Mouse (Mus musculus) embryonic fibroblast, embryonic 13.5 days (primary cell): Measurements from ENCODE around the gene Cog3. TPM values are rescaled to one million over a fixed set of nuclear protein-coding genes. Genes with fewer than 3 reads are reported as not detected.

ENCODE experiments used
- H3K27ac ChIP-seq: 2 replicates; pipeline ENCODE4 v1.5.1; 2012; ENCODE audit warnings: low read length, control low read depth, inconsistent platforms; ENCODE audit not compliant: insufficient read depth
- H3K4me1 ChIP-seq: 2 replicates; pipeline ENCODE4 v1.6.1; 2011; ENCODE audit warnings: low read length; ENCODE audit not compliant: control insufficient read depth, insufficient read depth
- H3K4me3 ChIP-seq: 2 replicates; pipeline ENCODE4 v1.5.1; 2011; ENCODE audit warnings: mild to moderate bottlenecking, control low read depth, low read length; ENCODE audit not compliant: insufficient read depth
- CTCF ChIP-seq: IDR thresholded peaks from 2 replicates; pipeline ENCODE4 v1.5.1; 2011; ENCODE audit warnings: mild to moderate bottlenecking, control low read depth, low read length, moderate library complexity, borderline replicate concordance; ENCODE audit not compliant: insufficient read depth
- POLR2A ChIP-seq: IDR thresholded peaks from 2 replicates; pipeline ENCODE4 v1.6.1; 2011; ENCODE audit warnings: low read depth, mild to moderate bottlenecking, control low read depth, low read length, moderate library complexity
- polyA plus RNA-seq: library from polyadenylated mRNA; stranded (reverse); fragments of >200 nt; gene quantifications from 2 replicates; pipeline ENCODE4 v1.2.4, GENCODE M21; 2011; ENCODE audit warnings: low read depth; ENCODE audit not compliant: missing spikeins, insufficient read length

Cog3 gene
- polyA plus RNA-seq, 1 experiment: 27.2 TPM

- Histone ChIP-seq H3K4me1 (no peaks in the 10 kb centered on the region), H3K4me3 (no peak overlapping the region), H3K27ac (no peak overlapping the region)
- no peak for TF ChIP-seq POLR2A
- TF ChIP-seq CTCF: no peak
These were observed 26.2 kb downstream of the Cog3 start for GRCm38 (mm10) chr14:75728111-75728510.

GRCm38 (mm10) chr14:75727046-75727445 lies 27.3 kb downstream of the Cog3 start:
- TF ChIP-seq CTCF (peak; percentile 12; the same call in 1 of the 2 replicates), POLR2A (no peak)
- Histone ChIP-seq H3K4me1 (no peaks in the 10 kb centered on the region), H3K27ac (no peak overlapping the region)

DNA sequence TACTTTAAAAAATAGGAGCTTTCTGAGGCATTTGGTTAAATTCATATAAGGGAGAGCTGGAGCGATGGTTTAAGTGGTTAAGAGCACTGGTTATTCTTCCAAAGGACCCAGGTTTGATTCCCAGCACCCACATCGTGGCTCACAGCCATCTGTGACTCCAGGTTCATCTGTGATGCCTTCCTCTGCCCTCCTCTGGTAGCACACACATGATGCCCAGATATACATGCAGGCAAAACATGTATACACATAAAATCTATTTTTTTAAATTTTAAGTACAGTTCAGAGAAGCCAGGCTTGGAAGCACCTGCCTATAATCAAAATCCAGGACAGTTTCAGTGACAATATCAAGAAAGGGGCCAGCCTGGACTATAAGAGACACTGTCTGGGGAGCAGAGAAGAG lies 31.5 kb downstream of the Cog3 start:
- Histone ChIP-seq H3K4me1 (no peaks in the 10 kb centered on the region), H3K4me3 (no peak overlapping the region), H3K27ac (no peak overlapping the region)
- TF ChIP-seq CTCF: no peak
- TF ChIP-seq POLR2A: no peak

More at GRCm38 (mm10) chr14:75727046-75727445, 27.3 kb downstream of the Cog3 start:
- no peak overlapping the region for H3K4me3 ChIP-seq

- TF ChIP-seq POLR2A (no peak), CTCF (0 out of 2 replicates have a peak, but pooled peaks have one; percentile 28)
- H3K4me3 ChIP-seq: no peak overlapping the region
- H3K4me1 ChIP-seq: no peaks in the 10 kb centered on the region
- H3K27ac ChIP-seq: no peak overlapping the region
These were observed 32.2 kb downstream of the Cog3 start for GRCm38 (mm10) chr14:75721977-75722563.

- Histone ChIP-seq H3K4me3 (no peak overlapping the region), H3K4me1 (no peaks in the 10 kb centered on the region), H3K27ac (no peak overlapping the region)
- TF ChIP-seq POLR2A: no peak
- TF ChIP-seq CTCF: no peak
These were observed 34.2 kb downstream of the Cog3 start for GRCm38 (mm10) chr14:75720121-75720520.

DNA sequence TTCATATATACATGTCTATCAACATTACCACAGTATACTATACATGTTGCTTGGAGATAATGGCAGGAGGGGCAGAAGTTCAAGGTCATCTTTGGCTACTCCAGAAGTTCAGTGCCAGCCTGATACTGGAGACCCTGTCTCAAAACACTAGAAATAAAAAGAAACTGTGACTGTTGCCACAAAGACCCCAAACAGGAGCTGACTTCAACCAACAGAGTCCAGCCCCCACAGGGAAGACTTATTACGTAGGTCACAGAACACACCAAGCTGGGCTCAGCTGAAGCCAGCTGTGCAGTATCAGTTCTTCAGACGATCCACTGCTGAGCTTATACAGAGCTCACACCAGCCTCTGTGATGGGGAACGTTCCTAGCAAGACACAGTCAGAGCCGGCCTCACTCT lies 37.9 kb downstream of the Cog3 start:
- TF ChIP-seq POLR2A (no peak), CTCF (no peak)
- Histone ChIP-seq H3K27ac (no peak overlapping the region), H3K4me3 (no peak overlapping the region), H3K4me1 (no peaks in the 10 kb centered on the region)

GRCm38 (mm10) chr14:75713661-75714060 lies 40.7 kb downstream of the Cog3 start:
- H3K4me1 ChIP-seq: no peaks in the 10 kb centered on the region
- no peak overlapping the region for H3K27ac ChIP-seq
- H3K4me3 ChIP-seq: no peak overlapping the region
- TF ChIP-seq POLR2A (no peak), CTCF (no peak)

DNA sequence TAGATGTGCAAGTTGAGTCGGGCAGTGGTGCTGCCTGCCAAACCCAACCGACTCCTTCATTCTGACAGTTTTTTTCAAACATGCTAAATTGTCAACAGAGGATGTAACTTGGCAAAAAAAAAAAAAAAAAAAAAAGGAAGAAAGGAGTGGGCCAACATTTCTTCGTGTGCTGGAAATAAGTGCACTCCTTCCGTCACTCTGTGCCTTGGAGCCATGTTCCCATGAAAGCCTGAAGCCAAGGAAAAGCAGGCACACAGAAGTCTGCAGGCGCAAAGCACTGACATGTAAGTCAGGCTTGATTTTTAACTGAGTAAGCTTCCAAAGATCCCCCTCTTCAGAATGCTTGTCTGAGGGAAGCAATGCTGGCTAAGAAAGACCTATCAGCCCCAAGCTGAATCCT lies 41.6 kb downstream of the Cog3 start:
- TF ChIP-seq CTCF (no peak), POLR2A (no peak)
- Histone ChIP-seq H3K4me3 (no peak overlapping the region), H3K27ac (no peak overlapping the region), H3K4me1 (no peaks in the 10 kb centered on the region)

DNA sequence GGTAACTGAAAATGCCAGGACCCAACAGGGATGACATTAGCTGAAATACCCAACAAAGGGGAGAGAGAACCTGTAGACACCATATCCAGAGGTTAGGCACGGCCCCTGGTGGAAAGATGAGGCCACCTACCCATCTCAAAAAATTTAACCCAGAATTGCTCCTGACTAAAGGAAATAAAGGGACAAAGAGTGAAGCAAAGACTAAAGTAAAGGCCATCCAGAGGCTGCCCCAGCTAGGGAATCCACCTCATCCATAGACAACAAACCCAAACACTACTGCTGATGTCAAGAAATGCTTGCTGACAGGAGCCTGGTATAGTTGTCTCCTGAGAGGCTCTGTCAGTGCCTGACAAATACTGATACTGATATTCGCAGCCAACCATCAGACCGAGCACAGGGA lies 42.6 kb downstream of the Cog3 start:
- H3K4me3 ChIP-seq: no peak overlapping the region
- no peaks in the 10 kb centered on the region for H3K4me1 ChIP-seq
- TF ChIP-seq CTCF (no peak), POLR2A (no peak)
- H3K27ac ChIP-seq: no peak overlapping the region

- H3K4me3 ChIP-seq: no peak overlapping the region
- H3K4me1 ChIP-seq: no peaks in the 10 kb centered on the region
- no peak overlapping the region for H3K27ac ChIP-seq
- TF ChIP-seq POLR2A (no peak), CTCF (no peak)
These were observed 45.3 kb downstream of the Cog3 start for GRCm38 (mm10) chr14:75708986-75709385.

GRCm38 (mm10) chr14:75707771-75708170 lies 46.5 kb downstream of the Cog3 start:
- no peak overlapping the region for H3K4me3 ChIP-seq
- TF ChIP-seq CTCF: no peak
- TF ChIP-seq POLR2A: no peak

More at GRCm38 (mm10) chr14:75707771-75708170, 46.5 kb downstream of the Cog3 start:
- no peak overlapping the region for H3K27ac ChIP-seq
- H3K4me1 ChIP-seq: no peaks in the 10 kb centered on the region
